Mouse (Mus musculus): ENCODE data around the gene Sfswap.

DNA sequence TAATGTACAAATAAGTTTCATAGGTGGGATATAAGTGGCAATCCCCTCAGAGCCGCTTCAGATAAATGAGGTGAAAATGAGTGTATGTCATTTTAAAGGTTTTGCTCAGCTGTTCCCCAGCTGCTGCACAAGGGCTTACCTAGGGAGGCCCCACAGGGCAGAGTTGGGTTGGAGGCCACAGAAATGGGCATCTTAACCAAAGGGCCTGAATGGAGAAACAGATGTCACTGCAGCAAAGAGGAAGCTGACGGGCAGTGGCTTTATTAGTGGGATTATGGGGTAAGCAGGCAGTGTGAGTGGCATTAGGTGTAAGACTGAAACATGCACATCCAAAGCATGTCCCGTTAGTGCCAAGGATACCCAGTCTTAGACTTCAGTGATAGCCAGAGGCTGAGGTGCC is 20.9 kb downstream of the Sfswap start:
- TF ChIP-seq CTCF (IDR thresholded peaks at IDR 0.05; ENCODE audit: control insufficient read depth, insufficient read depth, insufficient read length), result no peak
- no peak for TF ChIP-seq USF1 (IDR thresholded peaks at IDR 0.05; ENCODE audit: low read depth)
- TF ChIP-seq CEBPB (IDR thresholded peaks at IDR 0.05; ENCODE audit: low read depth), result no peak
- no peak for TF ChIP-seq MYOG (IDR thresholded peaks at IDR 0.05; ENCODE audit: control insufficient read depth, extremely low read depth, insufficient read length)
- no peak for TF ChIP-seq MYOD1 (IDR thresholded peaks at IDR 0.05; ENCODE audit: control insufficient read depth, insufficient read length, low read depth)
